Mouse (Mus musculus) liver, embryonic 15.5 days (tissue): ENCODE data around the gene Akap13. TPM values are rescaled to one million over a fixed set of nuclear protein-coding genes. Genes with fewer than 3 reads are reported as not detected.

Experiments
- ATAC-seq: fragments of 200-750 bp; cut with Nextera tagmentation; 2 replicates; pipeline ENCODE4 v1.8.0; 2017; ENCODE audit warnings: moderate number of reproducible peaks, mild to moderate bottlenecking, moderate library complexity; ENCODE audit not compliant: insufficient read depth
- H3K27ac ChIP-seq: fragments of 300-500 bp; sonication (generic); replicated peaks from 2 replicates; pipeline ENCODE4 v1.5.1; 2015; ENCODE audit warnings: mild to moderate bottlenecking, inconsistent platforms
- H3K27me3 ChIP-seq: fragments of 300-500 bp; sonication (generic); 2 replicates; pipeline ENCODE4 v1.6.1; 2015; ENCODE audit warnings: mild to moderate bottlenecking, inconsistent platforms
- H3K36me3 ChIP-seq: fragments of 300-500 bp; sonication (generic); replicated peaks from 2 replicates; pipeline ENCODE4 v1.6.1; 2015; ENCODE audit warnings: moderate library complexity, mild to moderate bottlenecking, inconsistent platforms
- H3K4me1 ChIP-seq: fragments of 300-500 bp; sonication (generic); replicated peaks from 2 replicates; pipeline ENCODE4 v1.6.1; 2015; ENCODE audit warnings: inconsistent platforms
- H3K4me2 ChIP-seq: fragments of 300-500 bp; sonication (generic); 2 replicates; pipeline ENCODE4 v1.6.1; 2015; ENCODE audit warnings: moderate library complexity, mild to moderate bottlenecking, inconsistent platforms
- H3K4me3 ChIP-seq: fragments of 300-500 bp; sonication (generic); replicated peaks from 2 replicates; pipeline ENCODE4 v1.5.1; 2015; ENCODE audit warnings: mild to moderate bottlenecking, inconsistent platforms
- H3K9ac ChIP-seq: fragments of 300-500 bp; sonication (generic); 2 replicates; pipeline ENCODE4 v1.6.1; 2015; ENCODE audit warnings: moderate library complexity, mild to moderate bottlenecking, inconsistent platforms
- H3K9me3 ChIP-seq: fragments of 300-500 bp; sonication (generic); replicated peaks from 2 replicates; pipeline ENCODE4 v1.6.1; 2016; ENCODE audit warnings: inconsistent platforms
- WGBS: fragments of 180-500 bp; shearing (Covaris S2); methylation state at CpG from one replicate; pipeline ENCODE4 v1.1.7; 2015; ENCODE audit warnings: mixed read lengths; ENCODE audit not compliant: insufficient replicate concordance; 5-methylcytosine and 5-hydroxymethylcytosine counted together
- polyA plus RNA-seq: library from polyadenylated mRNA; unstranded; fragments of >200 nt; fragmentation: Nextera tagmentation; extraction: Ambion mirVana; gene quantifications from 2 replicates; pipeline ENCODE4 v1.2.1, GENCODE M21; 2015

Akap13 gene
- polyA plus RNA-seq, 1 experiment from 2014 or later = 39.6 TPM

- H3K9ac ChIP-seq = no peak overlapping the region
- no peak overlapping the region for H3K27ac ChIP-seq
- peaks cover 10% of the 10 kb centered on the region; the same call in 1 of the 2 replicates for H3K4me1 ChIP-seq
- no peaks in the 10 kb centered on the region for H3K36me3 ChIP-seq
- H3K4me2 ChIP-seq = no peak overlapping the region
- no peak for ATAC-seq
- H3K9me3 ChIP-seq = no peaks in the 10 kb centered on the region
- WGBS = 70% methylated on average over 6 of the region's 6 CpGs
- no peaks in the 10 kb centered on the region for H3K27me3 ChIP-seq
- H3K4me3 ChIP-seq = no peak overlapping the region
These were observed 65.2 kb downstream of the Akap13 start for GRCm38 (mm10) chr7:75520531-75520930.

- Histone ChIP-seq H3K9me3 (no peaks in the 10 kb centered on the region), H3K4me3 (no peak overlapping the region), H3K36me3 (no peaks in the 10 kb centered on the region), H3K4me1 (peaks cover 13% of the 10 kb centered on the region; the same call in 1 of the 2 replicates), H3K27me3 (no peaks in the 10 kb centered on the region), H3K4me2 (no peak overlapping the region), H3K9ac (no peak overlapping the region), H3K27ac (no peak overlapping the region)
- no peak for ATAC-seq
- WGBS = 65% methylated on average over 3 of the region's 3 CpGs
These were observed 65.9 kb downstream of the Akap13 start for GRCm38 (mm10) chr7:75521199-75521598.

DNA sequence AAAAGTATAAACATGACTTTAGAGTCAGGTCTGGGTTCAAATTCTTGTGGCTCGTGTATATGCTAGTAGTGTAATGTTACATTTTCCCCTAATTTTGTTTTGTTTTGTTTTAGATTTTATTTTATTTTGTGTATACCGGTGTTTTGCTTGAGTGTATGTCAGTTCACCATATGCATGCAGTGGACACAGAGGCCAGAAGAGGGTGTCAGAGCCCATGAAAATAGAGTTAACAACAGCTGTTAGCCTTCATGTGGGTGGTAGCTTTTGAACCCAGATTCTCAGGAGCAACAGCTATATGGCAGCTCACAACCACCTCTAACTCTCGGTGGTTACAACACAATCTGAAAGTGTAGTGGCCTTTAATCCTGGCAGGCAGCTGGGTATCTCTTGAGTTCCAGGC, 66.9 kb downstream of the Akap13 start:
- no peaks in the 10 kb centered on the region for H3K9me3 ChIP-seq
- no peak overlapping the region for H3K9ac ChIP-seq
- no peak for ATAC-seq
- WGBS = 60% methylated on average over 3 of the region's 3 CpGs
- H3K4me2 ChIP-seq = no peak overlapping the region
- H3K27ac ChIP-seq = no peak overlapping the region
- no peak overlapping the region for H3K4me3 ChIP-seq
- H3K27me3 ChIP-seq = no peaks in the 10 kb centered on the region
- H3K4me1 ChIP-seq = peaks cover 11% of the 10 kb centered on the region; the same call in 1 of the 2 replicates
- no peaks in the 10 kb centered on the region for H3K36me3 ChIP-seq

GRCm38 (mm10) chr7:75524789-75525569, 69.6 kb downstream of the Akap13 start:
- ATAC-seq = no peak
- Histone ChIP-seq H3K9me3 (no peaks in the 10 kb centered on the region), H3K27ac (no peak overlapping the region)

GRCm38 (mm10) chr7:75525716-75526401, 70.5 kb downstream of the Akap13 start:
- no peak overlapping the region for H3K9ac ChIP-seq
- no peak overlapping the region for H3K4me3 ChIP-seq
- H3K27ac ChIP-seq = no peak overlapping the region
- ATAC-seq = no peak
- 58% methylated on average over 4 of the region's 4 CpGs for WGBS
- no peaks in the 10 kb centered on the region for H3K27me3 ChIP-seq
- peaks cover 16% of the 10 kb centered on the region; the same call in 1 of the 2 replicates for H3K4me1 ChIP-seq
- H3K9me3 ChIP-seq = no peaks in the 10 kb centered on the region
- H3K4me2 ChIP-seq = no peak overlapping the region
- H3K36me3 ChIP-seq = no peaks in the 10 kb centered on the region

More at GRCm38 (mm10) chr7:75524789-75525569, 69.6 kb downstream of the Akap13 start:
- H3K36me3 ChIP-seq = no peaks in the 10 kb centered on the region
- no peak overlapping the region for H3K9ac ChIP-seq
- H3K4me1 ChIP-seq = peaks cover 16% of the 10 kb centered on the region; the same call in 1 of the 2 replicates
- H3K4me2 ChIP-seq = no peak overlapping the region
- no peak overlapping the region for H3K4me3 ChIP-seq
- H3K27me3 ChIP-seq = no peaks in the 10 kb centered on the region

GRCm38 (mm10) chr7:75528751-75529150, 73.4 kb downstream of the Akap13 start:
- peaks cover 16% of the 10 kb centered on the region; the same call in 1 of the 2 replicates for H3K4me1 ChIP-seq
- no peak overlapping the region for H3K4me2 ChIP-seq
- no peak overlapping the region for H3K4me3 ChIP-seq
- no peaks in the 10 kb centered on the region for H3K27me3 ChIP-seq
- H3K36me3 ChIP-seq = no peaks in the 10 kb centered on the region
- 52% methylated on average over 4 of the region's 4 CpGs for WGBS
- ATAC-seq = no peak
- H3K9me3 ChIP-seq = no peaks in the 10 kb centered on the region
- H3K27ac ChIP-seq = no peak overlapping the region
- H3K9ac ChIP-seq = no peak overlapping the region

- H3K36me3 ChIP-seq = no peaks in the 10 kb centered on the region
- no peak overlapping the region for H3K27ac ChIP-seq
- 43% methylated on average over 7 of the region's 7 CpGs for WGBS
- H3K9me3 ChIP-seq = no peaks in the 10 kb centered on the region
- no peaks in the 10 kb centered on the region for H3K27me3 ChIP-seq
- H3K4me3 ChIP-seq = no peak overlapping the region
- ATAC-seq = no peak
- no peak overlapping the region for H3K9ac ChIP-seq
- H3K4me2 ChIP-seq = no peak overlapping the region
- H3K4me1 ChIP-seq = peaks cover 13% of the 10 kb centered on the region; the same call in 1 of the 2 replicates
These were observed 74.6 kb downstream of the Akap13 start for GRCm38 (mm10) chr7:75529857-75530437.

- WGBS = 65% methylated on average over 3 of the region's 3 CpGs
- no peaks in the 10 kb centered on the region for H3K36me3 ChIP-seq
- peaks cover 8% of the 10 kb centered on the region; the same call in 1 of the 2 replicates for H3K4me1 ChIP-seq
- no peak overlapping the region for H3K4me2 ChIP-seq
- no peaks in the 10 kb centered on the region for H3K27me3 ChIP-seq
- ATAC-seq = no peak
- H3K4me3 ChIP-seq = no peak overlapping the region
- no peaks in the 10 kb centered on the region for H3K9me3 ChIP-seq
- H3K27ac ChIP-seq = no peak overlapping the region
- H3K9ac ChIP-seq = no peak overlapping the region
These were observed 75.3 kb downstream of the Akap13 start for GRCm38 (mm10) chr7:75530642-75531041.

DNA sequence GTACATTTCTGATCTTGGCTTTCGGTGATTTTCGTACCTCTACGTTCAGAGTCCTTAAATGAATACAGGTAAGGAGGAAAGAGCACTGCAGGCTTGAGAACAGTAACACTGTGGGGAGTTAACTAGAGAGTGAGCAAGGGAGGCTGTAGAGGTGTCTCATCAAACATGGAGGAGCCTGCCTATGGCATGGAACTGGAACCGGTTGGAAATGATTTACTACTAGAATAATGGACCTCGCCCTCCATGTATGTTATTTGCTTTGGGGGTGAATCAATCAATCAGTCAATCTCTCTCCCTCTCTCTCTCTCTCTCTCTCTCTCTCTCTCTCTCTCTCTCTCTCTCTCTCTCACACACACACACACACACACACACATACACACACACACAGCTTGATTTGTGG, 77.7 kb downstream of the Akap13 start:
- H3K4me2 ChIP-seq = no peak overlapping the region
- no peak for ATAC-seq
- H3K9me3 ChIP-seq = no peaks in the 10 kb centered on the region
- H3K27ac ChIP-seq = no peak overlapping the region
- no peaks in the 10 kb centered on the region for H3K27me3 ChIP-seq
- H3K4me1 ChIP-seq = no peaks in the 10 kb centered on the region
- 73% methylated on average over 5 of the region's 5 CpGs for WGBS
- H3K9ac ChIP-seq = no peak overlapping the region
- no peak overlapping the region for H3K4me3 ChIP-seq
- H3K36me3 ChIP-seq = no peaks in the 10 kb centered on the region

GRCm38 (mm10) chr7:75536298-75536697, 81.0 kb downstream of the Akap13 start:
- Histone ChIP-seq H3K9me3 (no peaks in the 10 kb centered on the region), H3K4me2 (no peak overlapping the region), H3K27ac (no peak overlapping the region), H3K36me3 (no peaks in the 10 kb centered on the region), H3K27me3 (no peaks in the 10 kb centered on the region), H3K9ac (no peak overlapping the region), H3K4me3 (no peak overlapping the region), H3K4me1 (no peaks in the 10 kb centered on the region)
- no peak for ATAC-seq
- 64% methylated on average over 5 of the region's 5 CpGs for WGBS

DNA sequence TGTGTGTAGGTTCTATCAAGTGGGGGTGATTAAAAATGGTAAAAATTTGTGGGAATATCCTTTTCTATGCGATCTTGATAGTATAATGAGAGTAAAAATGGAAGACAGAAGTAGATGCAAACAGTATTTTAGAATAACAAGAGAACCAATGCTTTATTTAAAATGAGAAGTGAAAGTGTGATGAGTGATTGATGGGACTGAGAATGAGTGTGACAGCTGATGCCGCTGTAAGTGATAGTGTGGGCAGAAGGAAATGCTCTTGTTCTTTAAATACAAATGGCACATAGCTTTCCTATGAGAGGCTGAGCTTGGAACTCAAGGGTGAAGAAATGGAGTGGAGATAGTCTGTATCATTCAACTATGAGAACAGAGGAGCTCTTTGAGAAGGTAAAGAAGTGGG, 82.2 kb downstream of the Akap13 start:
- no peaks in the 10 kb centered on the region for H3K4me1 ChIP-seq
- H3K4me2 ChIP-seq = no peak overlapping the region
- H3K4me3 ChIP-seq = no peak overlapping the region
- no peaks in the 10 kb centered on the region for H3K36me3 ChIP-seq
- H3K9me3 ChIP-seq = no peaks in the 10 kb centered on the region
- H3K27ac ChIP-seq = no peak overlapping the region
- H3K9ac ChIP-seq = no peak overlapping the region
- no peak for ATAC-seq
- 56% methylated on average over 2 of the region's 2 CpGs for WGBS
- no peaks in the 10 kb centered on the region for H3K27me3 ChIP-seq
